Mouse (Mus musculus) yolk sac, embryonic 10.5 days (tissue): ENCODE measurements around the gene Poc5.

Source experiments
- DNase-seq: peaks from one replicate; pipeline ENCODE4 v3.0.0-alpha.2; 2017; ENCODE audit warnings: low spot score

Gene Poc5

DNA sequence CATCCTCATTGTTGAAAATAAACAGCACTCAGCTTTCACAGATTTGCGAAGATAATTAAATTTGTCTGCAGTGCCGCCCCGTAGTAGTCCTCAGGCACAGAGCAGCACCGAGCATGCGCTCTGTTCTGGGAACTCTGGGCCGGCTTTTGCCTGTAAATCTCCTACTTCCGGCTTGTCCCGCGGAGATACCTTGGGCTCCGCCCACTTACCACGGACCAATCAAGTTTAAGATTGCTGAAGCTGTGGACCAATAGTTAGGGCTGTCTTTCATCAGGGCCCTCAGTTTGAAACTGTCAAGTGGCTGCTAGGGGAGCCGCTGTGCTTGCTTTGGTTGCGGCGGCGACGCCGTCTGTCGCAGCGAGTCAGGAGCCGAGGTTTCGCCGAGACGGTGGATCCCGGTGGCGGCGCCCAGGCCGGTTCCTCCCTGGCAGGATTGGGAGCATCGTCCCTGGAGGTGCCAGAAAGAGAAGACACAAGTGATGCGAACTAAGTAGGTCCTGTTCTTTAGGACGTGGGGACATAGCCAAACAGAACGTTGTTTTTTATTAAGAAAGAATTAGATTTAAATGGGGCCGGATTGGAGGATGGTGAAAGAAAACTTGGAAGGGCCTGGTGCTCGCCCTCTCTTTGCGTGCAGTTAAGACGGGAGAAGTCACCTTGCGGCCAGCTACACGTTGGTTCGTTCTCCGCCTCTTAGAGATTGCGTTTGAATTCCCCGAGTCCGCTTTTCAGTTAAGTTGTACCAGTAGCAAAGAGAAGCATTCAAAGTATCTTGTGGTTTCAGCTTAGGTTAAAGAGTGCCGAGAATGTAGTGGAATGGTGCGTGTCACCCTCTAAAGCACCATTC, at the start of gene Poc5:
Gene Poc5 (plus strand): TSS at position 253 of the 847 bp plus-strand sequence.
- peak; percentile 99 for DNase-seq

DNA sequence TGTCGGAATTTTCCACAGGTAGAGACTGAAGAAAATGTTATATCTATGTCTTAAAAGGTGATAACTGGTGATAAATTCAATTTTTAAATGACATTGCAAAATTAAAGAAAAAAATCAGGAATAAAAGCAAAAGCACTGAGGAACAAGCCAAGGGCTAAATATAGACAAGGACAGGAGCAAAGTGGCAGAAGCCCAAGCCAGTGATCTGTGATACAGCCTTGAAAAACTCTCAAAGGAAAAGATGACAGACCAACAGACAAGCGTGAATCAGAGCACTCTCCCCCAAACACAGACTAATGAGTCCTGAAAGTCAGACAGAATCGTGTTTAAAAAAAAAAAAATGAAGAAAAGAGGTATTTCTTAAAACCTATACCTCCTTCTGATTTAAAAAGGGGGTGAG, 46.6 kb upstream of the Poc5 start:
- no peak for DNase-seq

DNA sequence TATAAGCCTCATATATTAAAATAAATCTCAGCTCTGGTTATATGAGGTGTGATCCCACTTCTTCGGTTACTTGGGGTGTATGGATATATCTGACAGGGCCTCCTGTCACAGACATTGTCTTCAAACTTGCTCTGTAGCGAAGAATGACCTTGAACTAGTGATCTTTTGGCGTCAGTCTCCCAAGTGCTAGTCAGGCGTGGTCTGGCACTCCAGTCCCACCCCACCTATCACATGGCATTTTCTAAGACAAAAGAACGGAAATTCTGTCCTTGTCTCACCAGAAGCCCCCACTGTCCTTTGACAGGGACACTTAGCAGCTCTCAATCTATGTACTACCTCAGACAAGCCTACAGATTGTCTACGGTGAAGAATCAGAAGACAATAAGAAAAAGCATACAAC, 43.3 kb upstream of the Poc5 start:
- no peak for DNase-seq

DNA sequence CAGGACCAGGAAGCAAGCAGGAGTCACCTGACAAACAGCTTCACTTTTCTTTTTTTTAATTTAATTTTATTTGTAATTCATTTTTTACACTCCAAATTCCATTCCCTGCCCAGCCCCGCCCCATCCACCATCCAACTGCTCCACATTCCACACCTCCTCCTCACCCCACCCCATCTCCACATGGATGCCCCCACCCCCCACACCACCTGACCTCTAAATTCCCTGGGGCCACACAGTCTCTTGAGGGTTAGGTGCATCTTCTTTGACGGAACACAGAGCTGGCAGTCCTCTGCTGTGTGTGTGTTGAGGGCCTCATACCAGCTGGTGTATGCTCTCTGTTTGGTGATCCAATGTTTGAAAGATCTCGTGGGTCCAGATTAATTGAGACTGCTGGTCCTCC, 41.5 kb upstream of the Poc5 start:
- DNase-seq: no peak

DNA sequence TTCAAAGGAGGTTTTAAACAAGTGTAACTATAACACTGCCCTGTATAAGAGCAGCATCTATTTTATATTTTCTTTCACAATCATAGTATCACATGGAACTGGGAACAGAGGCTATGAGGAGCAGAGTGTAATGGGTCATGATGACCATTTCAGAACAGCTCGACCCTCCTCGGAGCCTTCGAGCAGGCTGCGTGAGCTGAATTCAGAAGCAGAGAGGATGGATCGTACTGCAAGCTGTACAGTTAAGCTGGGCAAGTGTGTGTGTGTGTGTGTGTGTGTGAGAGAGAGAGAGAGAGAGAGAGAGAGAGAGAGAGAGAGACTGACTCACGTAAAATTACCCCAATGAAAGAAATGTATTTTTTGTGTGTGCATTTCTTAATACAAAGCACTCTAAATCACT, 37.9 kb upstream of the Poc5 start:
- DNase-seq: no peak

DNA sequence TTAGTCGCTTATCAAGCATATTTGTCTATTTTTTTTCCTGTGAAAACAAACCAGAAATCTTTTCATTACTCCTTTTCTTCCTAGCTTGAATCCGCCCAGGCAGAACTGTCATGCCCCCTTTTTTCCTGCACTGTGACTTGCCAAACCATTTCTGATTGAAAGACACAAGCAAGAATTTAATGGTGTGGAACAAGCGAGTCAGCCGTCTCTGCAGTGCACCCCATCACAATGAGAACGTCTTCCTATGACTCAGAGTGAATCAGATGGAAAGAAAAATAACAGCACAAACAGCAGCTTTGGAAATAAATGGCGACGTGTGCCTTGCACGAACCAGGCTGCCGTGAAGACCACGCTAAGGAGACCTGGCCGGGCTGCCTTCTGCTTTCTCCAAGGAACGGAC, 36.8 kb upstream of the Poc5 start:
- DNase-seq: no peak

DNA sequence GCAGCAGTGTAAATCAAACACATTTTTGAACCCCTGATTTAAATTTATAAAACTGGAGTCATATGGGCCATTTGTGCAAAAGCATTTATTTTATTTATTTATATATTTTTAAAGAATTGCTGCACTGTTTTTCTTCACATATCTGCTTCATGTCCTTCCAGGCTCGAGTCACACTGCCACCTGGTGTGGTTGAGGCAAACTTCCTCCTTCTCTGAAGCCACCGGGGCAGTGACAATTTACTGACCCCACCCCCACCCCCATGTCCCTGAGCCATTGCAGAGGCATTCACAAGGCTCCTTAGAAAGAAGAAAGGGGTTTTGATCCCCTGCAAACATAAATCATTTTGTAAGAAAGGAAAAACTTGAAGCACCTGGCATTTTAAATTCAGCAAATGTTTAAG, 12.6 kb upstream of the Poc5 start:
- peak; percentile 21 for DNase-seq

DNA sequence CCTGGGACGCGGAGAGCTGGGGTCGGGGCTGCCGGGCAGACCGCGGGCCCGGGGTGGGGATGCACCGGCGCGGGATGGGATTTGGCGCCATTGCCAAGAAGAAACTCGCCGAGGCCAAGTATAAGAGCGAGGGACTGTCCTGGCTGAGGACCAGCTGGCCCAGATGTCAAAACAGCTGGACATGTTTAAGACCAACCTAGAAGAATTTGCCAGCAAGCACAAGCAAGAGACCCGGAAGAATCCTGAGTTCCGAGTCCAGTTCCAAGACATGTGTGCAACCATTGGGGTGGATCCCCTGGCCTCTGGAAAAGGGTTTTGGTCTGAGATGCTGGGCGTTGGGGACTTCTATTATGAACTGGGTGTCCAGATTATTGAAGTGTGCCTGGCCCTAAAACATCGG, 11.2 kb upstream of the Poc5 start:
- no peak for DNase-seq

DNA sequence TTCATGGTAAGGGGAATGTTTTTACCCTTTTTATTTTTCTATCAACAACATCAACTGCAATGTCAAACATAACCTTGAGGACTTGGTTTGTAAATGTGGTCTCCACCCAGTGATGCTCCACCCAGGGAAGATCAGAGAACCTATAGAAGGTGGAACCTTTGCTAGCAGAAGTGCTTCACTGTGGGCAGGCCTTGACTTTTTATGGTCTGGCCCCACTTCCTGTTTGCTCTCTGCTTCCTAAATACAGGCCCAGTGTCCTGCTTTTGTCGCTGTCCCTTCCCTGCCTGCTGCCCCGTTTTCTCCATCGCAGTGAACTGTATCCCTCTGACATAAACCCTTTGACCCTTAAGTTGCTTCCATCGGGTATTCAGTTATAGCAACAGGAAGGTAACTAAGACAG, 10.2 kb upstream of the Poc5 start:
- DNase-seq: no peak

DNA sequence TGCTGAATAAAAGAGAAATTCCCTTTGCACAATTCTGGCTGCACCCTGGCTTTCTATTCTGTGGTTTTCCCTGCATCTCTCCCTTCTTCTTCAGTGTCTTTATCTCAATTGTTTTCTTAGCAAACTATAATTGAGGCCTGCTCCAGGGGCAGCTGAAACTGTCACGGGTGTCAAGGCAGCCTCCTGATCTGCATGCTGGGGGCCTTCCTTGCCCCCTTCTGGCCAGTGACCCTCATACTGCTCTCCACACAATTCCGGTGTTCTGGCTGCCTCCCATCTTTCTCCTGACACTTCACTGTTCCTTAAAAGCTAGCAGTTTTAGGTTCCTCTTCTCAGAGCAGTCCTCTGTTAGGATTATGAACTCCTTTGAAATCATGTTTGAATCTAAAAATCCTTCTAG, 1.2 kb downstream of the Poc5 start:
- no peak for DNase-seq

DNA sequence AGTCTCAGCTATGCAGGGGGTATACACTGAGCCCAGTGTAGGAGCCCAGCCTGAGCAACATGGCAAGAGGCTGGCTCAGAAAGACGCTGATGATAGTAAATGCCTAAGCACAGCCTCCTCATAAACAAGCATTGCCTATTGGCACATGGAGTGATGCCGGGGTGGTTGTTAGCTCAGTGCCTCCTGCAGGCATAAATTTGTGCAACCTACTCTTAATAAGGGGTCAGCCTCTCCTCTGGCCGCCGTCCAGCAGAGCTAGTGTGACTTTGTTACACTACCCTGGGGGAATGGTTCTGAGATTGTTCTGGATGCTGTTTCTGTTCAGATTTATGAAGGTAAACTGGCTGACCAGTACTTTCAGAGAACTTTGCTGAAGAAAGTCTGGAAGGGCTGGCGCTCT, 13.2 kb downstream of the Poc5 start:
- no peak for DNase-seq

DNA sequence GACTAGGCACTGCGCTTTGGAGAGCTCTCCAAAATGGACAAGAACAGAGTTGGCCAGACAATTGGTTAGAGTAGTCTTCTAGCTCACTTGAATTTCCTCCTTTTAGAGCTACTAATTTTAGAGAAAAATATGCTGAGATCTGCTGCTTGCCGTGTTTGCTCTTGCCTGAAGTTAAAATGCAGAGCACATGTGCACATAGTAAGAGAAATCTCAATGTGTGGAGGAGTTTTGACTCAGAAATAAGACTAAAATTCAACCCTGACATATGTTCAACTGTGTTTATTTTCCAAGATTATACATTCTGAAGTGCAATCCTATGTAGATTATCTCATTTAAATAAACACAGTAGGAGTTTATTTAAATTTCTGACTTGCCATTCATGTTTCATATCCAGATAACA, 17.4 kb downstream of the Poc5 start:
- DNase-seq: no peak

DNA sequence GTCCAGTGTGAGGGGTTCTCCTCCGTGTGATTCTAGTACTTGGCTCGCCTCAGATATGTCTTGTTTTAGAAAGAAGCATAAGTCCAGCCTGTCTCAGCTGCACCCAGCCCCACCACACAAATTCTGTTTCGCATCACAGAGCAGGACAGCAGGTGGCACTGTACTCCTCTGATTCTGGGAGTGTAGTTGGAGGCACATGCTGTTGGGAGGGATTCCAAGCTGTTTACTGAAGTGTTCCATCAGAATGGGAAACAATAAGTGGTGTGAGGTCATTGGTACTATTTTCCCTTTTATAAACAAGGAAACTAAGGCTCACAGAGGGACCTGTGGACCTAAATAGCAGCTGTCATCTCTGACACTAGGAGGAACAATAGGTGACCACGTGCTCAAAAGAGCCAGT, 18.9 kb downstream of the Poc5 start:
- DNase-seq: peak; percentile 7

DNA sequence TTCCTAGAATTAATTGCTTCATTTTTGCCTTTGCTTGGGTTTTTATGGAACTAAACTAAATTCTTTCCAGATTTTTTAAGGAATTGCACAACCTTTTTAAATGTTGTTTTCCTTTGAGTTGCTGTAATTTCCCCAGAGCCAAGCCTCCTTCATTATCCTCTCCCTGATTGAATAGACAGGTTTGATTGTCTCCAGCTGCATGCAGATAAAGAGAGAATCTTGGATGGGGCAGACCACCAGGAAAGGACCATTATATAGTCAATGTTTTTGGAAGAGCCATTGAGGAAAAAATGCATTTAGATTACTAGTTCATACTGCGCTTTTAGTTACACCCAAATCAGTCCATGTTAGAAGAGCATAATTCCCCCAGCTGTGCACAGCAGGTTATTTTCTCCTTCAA, 20.7 kb downstream of the Poc5 start:
- no peak for DNase-seq

DNA sequence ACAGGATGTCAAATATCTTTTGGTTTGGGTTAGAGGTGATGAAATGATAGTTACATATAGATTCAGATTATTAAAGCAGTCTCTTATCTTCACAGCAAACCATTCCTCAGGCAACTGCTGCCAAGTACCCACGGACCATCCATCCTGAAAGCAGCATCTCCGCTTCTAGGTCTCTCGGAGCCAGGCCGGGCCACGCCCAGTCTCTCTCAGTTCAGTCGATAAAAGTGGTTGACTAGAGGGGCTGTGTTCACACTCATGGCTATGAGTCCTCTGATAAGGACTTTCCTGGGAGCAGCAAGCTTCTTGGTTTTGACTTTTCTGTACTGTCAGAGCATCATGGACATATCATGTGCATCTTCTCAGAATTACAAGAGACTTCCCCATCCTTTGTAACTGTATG, 26.3 kb downstream of the Poc5 start:
- no peak for DNase-seq

DNA sequence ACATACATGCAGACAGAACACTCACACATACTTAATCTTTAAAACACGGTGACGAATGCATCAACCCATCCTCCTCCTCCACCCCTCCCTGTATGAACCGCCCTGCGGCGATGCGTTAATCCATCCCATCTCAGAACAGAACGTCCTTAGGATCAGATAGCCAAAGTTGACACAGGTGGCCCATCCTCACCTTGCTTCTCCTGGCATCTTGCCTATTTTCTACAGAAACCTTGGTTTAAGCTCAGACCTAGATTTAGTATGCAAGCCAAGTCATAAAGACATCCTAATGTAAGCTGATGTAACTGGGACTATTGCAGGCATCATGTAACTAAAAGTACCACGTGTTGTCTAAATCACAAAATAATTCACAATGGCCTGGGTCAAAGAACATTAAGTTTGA, 28.3 kb downstream of the Poc5 start:
- no peak for DNase-seq

DNA sequence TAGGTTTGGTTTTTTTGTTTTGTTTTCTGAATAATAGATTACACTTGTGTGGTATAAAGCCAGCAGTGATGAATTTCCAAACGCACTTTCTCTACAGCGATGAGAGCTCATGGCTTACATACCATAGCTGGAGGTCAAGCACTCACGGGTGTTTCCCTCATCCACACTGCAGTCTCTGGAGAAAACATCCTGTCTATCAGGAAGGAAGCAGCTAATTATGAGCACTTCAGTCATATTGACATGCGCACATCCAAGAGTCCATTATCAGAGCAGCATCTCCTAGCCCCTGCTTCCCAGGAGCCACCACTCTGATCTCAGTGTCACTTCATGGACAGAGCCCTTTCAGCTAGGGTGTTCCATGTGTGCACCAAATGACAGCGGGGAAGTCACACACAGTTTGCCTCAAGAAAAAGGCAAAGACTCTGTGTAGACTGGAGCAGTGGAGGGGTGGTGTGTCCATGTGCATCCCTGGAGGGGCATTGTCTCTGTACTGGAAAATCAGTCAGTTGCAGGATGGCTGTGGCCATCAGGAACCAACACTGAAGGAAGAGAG, 29.2 kb downstream of the Poc5 start:
- DNase-seq: no peak

DNA sequence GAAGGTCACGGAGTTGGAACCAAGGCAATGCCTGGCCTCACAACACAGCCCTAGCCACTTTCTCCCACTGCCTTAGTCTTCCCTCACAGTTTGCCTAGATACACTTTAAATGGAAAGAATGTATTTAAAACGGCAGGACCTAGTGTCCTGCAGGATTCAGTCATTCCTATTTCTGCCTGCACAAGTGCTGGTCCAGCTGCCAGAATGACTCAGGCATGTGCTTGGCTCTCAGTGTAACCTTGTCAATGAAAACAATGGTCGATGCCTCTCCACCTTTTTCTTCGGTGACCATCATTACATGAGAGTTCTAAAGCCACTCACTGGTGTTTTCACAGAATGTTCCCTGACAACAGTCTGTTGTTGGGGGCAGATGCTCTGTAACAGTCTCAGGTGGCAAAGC, 30.4 kb downstream of the Poc5 start:
- no peak for DNase-seq

DNA sequence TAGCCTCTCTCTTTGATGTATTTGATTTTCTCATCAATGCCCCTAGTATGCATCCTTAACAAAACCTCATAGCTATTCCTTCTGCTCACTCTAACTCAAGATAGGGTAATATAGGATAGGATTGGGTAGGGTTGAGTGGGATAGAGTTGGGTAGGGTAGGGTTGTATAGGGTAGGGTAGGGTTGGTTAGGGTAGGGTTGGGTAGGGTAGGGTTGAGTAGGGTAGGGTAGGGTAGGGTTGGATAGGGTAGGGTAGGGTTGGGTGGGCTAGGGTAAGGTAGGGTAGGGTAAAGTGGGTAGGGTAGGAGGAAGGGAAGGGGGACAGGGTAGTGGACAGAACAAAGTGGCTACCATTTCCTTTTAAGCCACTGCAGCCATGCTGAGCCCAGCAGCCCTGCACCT, 33.1 kb downstream of the Poc5 start:
- DNase-seq: no peak

DNA sequence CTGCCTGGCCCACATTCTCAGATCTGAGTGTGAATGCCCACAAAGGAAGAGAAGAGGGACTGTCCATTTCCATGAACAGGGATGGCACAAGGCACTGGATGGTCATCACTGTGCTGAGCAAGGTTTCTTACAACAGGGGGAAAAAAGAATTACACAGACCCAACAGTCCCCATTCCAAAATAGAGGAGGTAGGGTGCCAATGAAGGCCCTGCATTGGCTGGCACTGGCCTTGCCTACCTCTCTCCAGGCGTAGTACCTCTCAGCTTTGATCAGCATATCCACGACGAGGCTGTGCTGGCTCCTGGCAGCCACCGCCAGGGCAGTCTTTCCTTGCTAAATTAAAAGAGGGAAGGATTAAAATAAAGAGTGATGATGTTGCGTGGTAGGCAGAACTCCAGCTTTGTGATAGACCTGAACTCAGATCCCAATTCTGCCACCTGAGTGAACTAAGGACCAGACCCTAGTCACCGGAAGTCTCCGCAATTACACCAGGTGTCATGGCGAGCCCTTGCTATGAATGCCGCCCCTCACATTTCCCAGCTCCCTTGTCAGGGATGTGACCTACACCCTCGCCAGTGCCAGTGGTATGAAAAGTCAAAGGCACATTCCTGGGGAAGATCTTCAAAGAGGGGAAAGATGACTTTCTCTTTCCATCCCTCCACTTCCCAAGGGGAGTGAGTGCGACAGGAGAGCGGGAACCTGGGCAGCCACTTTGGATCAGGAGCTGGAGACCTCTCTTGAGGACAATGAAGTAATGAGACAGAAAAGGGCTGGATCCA, 36.6 kb downstream of the Poc5 start:
- DNase-seq: no peak

DNA sequence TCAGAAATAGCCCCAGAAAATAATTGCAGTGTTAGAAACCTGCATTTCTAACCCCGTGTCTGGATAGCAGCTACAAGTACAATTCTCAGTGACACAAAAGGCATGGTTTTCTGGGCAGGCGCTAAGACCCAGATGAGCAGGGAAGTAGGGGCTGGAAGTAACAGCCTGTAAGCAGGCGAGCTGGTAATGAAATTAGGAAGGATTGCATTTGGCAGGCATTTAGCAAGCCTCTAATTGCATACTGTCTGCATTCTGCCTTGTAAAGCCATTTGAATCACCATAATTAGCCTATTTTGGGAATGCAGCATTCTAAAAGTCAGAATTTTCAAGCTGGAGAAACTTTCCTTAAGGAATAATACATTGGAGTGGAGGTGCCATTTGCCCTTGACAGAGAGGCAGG, 38.0 kb downstream of the Poc5 start:
- DNase-seq: no peak

DNA sequence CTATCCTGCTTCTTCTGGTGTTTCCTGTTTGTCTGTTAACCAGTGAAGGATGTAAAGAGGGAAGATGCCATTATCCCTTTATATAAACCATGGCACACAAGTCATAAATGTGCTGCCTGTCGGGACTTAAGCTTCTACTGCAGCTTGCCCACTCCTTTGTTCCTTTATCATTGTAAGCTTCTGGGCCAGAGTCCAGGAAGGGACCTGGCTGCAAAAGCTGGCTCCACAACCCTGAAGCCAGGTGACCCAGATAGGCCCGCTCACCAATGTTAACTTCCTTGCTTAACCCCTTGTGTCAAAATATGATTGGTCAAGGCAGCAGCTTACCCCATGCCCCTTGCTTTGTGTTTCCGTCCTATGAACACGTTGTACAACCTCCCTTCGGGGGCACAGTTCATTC, 40.4 kb downstream of the Poc5 start:
- no peak for DNase-seq

DNA sequence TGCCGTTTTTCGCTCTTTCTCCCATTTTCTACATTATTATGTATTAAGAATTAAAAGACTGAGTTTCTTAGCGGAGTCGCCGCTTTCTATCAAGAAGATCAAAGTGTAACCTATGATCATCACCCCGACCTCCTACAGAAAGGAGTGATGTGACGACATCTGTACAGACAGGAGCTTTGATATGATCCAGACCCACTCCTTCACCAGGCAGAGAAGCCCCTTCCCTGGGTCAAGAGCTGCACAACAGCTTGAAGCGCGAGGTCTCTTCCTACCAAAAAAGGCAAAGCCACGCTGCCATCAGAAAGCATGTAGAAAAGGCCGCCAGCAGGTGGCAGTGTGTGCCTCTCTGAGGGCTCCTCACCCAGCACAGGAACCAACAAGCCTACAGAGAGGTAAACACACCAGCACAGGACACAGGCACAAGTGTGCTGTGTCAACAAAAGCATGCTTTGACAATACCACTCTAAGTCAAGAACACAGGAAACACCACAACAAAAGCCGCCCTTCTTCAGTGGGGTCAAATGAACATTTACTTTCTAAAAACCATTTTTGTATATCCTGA, 43.6 kb downstream of the Poc5 start:
- peak; percentile 85 for DNase-seq
